Mouse (Mus musculus) common myeloid progenitor, adult 5-6 weeks (primary cell): ENCODE measurements around the gene Fga. TPM values are rescaled to one million over a fixed set of nuclear protein-coding genes. Genes with fewer than 3 reads are reported as not detected.

Experiments
- ATAC-seq: replicated peaks from 2 replicates; pipeline ENCODE4 v1.8.0; 2016; ENCODE audit warnings: low read depth, mild to moderate bottlenecking, moderate TSS enrichment, inconsistent platforms; ENCODE audit not compliant: poor library complexity, severe bottlenecking
- total RNA-seq: library from RNA; stranded (forward); fragments of 200-1000, 187-1606 nt; gene quantifications from 2 replicates; pipeline ENCODE4 v1.2.3, GENCODE M21; 2017

The Fga gene
- not detected in 2 replicates for total RNA-seq

DNA sequence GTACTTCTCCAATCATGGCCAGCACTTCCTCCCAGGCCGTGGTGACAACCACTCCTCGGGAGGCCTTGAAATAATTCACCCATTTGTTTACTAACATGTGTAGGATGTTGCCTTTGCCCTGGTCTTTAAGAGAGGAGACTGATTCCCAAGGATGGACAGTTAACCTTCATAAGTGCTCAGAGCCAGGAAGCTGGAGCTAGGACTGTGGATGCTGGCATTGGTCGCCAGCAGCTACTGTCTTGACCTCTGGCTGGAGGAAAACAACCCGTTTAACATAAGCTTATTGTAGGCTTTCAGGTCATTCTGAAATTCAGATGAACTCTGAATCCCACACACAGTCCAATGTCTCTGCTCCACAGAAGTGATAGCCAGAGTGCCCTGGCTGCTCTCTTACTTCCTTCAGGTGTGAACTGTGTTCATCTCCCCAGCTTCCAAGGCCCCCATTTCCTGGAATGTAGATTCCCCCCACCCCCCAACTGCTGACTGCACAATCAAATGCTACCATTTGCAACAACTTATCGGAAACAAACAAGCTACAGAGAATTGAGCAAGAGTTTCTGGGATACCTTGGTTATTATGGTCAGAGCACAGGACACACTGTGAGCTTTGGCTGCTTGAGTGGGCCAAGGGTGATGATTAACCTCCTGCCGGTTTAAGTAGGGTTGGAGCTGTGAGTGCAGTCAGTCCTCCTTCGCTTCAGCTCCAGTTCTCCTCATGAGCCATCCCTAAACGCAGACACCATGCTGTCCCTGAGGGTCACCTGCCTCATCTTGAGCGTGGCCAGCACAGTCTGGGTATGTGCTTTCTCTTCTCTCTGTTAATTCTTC is at the start of gene Fga:
Gene Fga (plus strand): TSS at position 602 of the 827 bp plus-strand sequence.
- no peak for ATAC-seq

DNA sequence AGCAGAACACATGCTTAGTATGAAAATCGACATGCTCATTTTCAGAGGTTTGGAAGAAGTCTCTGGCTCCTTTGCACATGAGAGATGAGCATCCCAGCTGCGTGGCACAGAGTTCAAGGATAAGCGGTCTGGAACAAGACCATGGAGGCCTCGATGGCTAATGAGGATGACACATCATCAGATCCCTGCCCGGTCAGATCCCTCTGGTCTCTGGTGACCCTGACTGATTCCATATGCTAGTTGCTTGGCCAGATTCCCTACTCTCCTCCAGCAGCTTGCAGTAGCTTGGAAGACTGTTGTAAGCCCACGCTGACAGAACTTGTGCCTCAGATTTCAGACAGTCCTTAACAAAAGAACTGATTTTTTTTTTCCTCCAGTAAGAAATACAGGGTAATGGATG is 45.1 kb upstream of the Fga start:
- ATAC-seq = no peak

DNA sequence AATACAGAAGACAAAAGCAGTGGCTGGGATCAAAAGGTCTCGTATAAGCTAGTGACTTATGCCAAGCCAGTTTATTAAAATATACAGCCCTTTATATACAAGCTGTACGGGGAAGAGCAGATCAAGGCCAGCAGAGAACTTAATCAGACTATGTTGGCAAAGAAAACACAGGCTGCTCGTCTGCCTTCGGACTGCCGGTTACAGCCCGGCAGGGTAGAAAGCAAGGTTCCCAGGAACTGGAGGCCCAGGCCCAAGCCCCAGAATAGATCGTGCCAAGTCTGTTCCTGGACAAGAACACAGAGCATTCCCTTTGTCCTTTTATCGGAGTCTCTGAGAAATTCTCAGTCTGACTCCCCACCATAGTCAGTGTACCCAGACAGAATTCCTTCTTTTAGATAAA is 44.0 kb upstream of the Fga start:
- ATAC-seq = no peak

DNA sequence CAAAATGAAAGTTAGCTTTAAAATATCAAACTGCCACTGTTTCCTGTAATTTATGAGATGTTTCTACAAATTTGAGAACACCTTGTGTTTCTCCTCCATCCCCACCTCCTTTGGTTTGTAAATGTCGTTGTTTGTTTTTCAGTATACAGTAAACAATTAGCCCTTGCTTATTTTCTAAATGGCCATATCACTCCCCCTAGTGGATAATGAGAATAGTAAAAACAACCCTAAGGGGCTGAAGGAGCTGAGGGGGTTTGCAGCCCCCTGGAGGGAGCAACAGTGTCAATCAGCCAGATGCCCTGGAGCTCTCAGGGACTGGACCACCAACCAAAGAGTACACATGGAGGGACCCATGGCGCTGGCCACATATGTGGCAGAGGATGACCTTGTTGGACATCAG is 41.0 kb upstream of the Fga start:
- ATAC-seq = no peak

DNA sequence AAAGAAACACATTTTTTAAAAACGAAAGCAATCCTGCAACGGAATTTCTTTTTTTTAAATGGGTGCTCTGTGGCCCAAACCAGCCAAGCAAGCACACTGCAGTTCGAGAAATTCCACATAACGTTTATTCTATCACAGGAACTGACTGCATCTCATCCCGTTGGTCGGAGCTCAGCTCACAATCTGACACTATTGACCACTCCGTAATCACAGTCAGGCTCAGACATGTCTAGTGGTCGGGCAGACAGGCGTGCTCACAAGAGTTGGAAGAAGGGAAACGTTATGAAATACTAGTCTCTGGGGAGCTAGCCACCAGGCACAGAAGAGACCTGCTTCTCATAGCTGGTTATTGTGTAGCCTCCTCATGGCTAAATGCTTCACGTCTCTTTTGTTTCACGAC is 33.9 kb upstream of the Fga start:
- no peak for ATAC-seq

DNA sequence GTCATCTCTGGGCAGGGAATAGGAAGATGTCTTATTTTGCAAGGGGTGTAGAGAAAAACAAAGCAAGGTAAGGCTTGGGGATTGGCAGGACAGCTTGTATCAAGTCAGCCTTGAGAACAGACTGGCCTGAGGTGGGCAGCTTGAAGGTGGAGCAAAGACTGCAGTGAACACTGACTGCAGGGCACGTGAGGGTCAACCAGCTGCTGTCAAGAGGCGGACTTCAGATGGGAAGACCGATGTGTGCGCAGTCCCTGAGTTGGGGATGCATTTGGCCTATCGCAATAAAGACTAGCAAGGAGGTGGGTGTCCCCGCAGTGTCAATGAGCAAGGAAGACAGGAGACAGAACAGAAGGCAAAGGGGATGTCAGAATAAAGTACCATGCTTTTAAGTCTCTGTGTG is 32.9 kb upstream of the Fga start:
- ATAC-seq = no peak

DNA sequence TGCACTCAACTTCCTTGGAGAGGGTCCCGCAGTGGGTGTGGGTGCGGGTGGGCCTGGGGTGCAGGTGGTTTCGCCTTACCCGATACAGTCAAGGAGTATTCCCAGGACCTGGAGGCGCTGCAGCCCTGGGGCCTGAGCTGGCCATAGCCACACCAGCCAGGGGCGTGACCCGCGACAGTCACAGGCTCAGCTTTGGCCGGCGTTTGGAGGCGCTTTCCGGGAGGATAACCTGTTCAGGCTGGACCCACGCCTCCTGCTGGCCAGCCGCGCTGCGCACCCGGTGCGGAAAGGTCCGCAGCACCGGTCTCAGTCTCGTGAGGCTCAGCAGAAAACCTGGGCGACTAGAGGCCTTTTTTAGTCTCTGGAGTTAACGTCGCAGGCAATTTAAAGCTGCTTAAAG is 30.5 kb upstream of the Fga start:
- ATAC-seq = peak; percentile 79

DNA sequence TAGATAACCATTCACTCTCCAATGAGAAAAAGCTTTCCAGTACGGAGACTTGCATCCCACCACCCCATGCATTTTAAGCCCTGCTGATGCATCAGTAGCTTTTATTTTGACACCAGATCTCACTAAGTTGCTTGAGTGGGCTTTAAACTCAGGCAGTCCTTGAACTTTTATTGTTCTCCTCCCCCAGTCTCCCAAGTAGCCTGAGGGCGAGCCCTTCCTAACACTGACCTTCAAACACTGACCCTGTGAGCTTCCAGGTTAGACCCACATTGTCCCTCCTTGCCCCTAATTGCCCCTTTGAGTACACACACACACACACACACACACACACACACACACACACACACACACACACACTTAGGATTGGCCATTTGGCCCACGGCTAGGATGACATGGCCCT is 29.2 kb upstream of the Fga start:
- no peak for ATAC-seq

DNA sequence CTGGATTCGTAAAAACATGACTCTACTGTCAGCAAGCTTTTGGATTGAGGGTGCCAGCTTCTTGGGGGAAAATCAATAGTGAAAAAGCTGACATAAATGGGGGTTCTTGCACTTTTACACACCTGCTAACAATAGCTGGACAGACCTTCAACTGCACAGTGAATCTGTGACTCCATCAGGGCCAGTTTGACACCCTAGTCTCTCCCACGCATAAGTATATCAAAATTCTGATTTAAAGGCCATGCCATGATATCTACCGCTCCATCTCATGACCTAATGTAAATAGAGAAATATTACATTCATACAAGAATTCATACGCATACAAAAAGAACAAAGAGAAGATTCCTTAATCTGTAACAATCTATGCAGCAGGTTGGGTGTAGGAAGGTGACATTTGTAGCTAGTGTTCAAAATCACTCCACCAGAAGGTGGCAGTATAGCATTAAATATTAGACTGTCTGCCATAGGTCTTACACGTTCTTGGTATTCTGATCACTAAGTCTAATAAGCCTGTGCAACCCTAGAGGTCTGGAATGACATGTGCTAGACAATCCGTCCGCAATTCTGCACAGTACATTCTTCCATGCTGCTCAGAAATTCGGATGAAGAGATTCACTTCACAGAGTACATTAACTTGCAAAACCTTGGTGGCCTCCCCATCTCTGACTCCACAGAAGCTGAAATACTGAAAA is 27.0 kb upstream of the Fga start:
- peak; percentile 84 for ATAC-seq

DNA sequence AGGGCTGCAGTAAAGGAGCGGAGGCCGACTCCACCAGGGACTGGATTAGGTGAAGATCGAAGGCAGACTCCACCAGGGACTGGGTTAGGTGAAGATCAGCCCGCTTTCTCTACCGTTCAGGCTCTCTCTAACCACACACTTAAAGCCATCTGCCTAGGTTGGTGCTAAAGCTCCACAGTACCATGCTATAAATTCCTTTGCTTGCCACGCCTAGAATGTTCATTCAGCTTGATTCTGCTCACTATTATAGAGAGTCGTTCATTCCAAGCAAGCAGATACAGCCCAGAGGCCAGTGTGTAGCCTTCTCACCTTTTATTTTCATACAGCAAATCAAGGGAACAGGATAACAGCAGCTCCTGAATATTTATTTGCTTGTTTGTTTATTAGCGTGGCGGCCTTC is 25.9 kb upstream of the Fga start:
- ATAC-seq = no peak

DNA sequence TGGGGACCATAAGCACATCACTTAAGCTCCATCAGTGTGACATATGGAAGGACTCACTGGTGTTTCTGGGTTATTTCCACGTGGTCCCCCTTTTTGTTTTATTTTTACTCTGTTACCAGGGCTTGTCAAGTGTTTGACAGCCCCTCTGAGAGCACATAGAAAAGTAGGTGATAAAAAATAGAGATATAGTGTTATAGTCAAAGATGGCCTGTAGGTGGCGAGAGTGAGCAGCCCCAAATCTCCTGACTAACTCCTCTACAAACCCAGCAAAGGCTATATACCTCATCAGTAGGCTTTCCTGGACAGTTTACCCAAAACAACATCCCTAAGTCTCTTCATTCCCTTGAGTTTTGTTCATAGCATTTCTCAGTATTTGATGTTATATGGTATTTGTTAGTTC is 23.7 kb upstream of the Fga start:
- peak; percentile 84 for ATAC-seq

DNA sequence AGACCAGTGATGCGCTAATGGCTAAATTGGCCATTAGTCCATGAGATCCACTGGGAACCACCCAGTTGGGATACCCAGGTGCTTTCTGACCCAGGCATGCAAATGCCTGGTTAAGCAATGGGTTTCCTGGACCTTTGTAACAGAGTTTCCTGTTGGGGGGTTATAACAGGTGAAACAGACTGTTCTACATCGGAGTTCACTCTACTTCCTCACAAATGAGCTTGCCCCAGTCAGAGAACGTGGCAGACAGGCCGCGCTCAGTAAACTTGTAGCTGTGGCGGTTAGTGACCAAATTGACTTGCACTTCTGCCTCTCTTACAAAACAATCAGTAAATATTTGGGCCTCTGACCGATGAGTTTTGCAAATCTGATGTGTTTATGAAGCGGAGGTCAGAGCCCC is 22.8 kb upstream of the Fga start:
- no peak for ATAC-seq

DNA sequence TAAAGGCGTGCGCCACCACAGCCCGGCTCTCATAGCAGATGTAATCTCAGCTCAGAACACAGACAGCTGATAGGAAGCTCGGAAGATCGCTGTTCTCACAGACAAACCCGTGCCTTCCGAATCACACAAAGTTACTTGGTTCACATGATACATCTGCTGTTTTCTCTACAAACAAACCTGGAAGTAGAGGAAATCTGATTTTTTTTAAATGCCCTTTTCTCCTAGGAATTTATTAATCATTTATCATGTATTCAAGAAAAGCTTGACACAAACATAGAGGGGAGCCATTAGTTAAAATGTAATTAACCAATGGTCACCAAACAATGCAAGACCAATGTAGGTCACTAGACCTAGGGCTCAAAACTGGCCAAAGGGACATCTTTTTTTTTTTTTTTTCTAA is 21.1 kb upstream of the Fga start:
- ATAC-seq = no peak

DNA sequence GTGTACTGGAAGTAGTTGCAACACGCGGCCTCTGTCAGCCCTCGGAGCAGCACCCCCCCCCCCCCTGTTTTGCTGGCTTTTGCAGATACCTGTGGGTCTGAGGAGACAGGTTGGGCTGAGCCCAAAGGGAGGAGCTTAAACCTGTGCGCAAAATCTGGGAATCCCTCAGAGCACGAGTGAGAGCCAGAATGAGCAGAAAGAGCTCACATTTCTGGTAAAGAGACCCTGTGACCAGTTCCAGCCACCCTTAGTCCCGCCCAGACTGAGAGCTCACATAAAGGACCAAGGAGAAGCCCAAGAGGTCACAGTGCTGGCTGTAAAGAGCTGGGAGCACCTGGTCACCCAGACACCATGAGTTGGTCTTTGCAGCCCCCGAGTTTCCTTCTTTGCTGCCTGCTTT is 18.3 kb upstream of the Fga start, which contains the start of gene Fgg:
Gene Fgg (plus strand): TSS at position 168 of the 400 bp plus-strand sequence.
- no peak for ATAC-seq

DNA sequence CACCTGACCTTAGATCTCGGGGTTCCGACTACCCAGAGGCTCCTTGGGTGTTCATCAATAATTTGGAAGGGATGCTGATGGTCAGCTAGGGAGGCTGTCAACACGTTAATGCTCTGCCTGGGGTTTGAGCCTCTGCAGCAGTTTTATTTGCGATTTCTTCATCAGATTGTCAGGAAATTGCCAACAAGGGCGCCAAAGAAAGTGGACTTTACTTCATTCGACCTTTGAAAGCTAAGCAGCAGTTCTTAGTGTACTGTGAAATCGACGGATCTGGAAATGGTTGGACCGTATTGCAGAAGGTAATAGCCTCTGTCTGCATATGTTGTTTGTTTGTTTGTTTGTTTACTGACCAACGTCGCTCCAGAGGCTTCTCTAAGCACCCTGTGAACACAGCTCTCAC is 15.6 kb upstream of the Fga start:
- ATAC-seq = no peak

DNA sequence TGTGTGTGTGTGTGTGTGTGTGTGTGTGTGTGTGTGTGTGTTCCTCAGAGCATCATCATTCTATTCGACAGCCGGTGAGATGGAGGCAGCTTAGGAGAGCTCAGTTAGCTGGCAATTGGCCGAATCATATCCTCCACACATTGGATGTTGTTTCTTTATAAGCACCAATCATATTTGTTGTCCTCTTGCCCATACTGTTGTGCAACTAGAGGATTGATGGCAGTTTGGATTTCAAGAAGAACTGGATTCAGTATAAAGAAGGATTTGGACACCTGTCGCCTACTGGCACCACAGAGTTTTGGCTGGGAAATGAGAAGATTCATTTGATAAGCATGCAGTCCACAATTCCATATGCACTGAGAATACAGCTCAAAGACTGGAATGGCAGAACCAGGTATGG is 14.7 kb upstream of the Fga start:
- no peak for ATAC-seq

DNA sequence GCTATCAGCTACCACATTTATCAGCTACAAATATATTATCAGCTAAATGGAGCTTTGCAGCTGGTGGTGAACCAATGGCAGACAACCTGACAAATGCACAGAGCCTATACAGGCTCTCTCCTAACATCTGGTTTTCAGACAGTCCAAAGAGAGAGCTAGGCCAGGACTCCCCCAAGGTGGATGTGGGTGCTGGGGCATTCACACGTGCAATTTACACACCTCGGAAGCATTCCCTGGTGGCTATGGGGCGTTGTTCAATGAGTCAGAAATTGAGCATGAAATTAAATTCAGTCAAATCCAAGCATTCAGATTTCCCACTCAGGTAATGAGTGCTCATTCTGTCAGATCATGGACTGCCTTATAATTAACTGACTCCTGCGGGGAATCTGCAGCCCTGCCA is 14.3 kb upstream of the Fga start:
- ATAC-seq = no peak

DNA sequence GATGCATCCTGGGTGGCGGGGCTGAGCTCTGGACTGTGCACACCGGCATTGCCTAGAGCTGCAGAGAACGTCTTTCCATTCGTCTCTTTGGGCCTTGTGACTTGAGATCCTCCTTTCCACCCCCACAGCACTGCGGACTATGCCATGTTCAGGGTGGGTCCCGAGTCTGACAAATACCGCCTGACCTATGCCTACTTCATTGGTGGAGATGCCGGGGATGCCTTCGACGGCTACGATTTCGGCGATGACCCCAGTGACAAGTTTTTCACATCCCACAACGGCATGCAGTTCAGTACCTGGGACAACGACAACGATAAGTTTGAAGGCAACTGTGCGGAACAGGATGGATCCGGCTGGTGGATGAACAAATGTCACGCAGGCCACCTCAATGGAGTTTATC is 13.2 kb upstream of the Fga start:
- ATAC-seq = no peak

DNA sequence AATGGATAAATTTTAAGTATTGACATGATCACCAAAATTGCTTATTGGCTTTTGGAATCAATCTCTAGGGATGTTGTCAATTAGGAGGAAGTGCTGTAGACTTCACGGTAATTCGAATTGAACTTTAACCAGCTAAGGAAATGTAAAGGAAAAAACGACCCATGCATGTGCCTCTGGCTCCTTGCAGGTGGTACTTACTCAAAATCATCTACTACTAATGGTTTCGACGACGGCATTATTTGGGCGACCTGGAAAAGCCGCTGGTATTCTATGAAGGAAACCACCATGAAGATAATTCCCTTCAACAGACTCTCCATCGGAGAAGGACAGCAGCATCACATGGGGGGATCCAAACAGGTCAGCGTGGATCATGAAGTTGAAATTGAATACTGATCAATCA is 11.9 kb upstream of the Fga start:
- ATAC-seq = no peak

DNA sequence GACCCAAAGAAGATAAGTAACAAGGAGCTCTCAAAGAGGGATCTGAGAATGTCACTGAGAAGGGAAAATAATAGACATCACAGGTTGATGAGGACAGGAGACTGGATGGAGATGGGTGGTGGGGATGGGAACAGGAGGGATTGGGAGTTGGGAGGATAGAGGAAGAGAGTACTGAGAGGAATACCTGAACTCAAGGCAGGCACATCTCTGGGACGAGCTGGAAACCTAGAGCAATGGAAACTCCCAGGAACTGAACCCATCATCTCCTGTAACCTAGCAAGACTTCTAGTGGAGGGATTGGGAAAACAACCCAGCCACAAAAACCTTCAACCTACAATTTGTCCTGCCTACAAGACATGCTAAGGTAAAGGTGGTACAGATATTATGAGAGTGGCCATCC is 9.6 kb upstream of the Fga start:
- ATAC-seq = no peak

DNA sequence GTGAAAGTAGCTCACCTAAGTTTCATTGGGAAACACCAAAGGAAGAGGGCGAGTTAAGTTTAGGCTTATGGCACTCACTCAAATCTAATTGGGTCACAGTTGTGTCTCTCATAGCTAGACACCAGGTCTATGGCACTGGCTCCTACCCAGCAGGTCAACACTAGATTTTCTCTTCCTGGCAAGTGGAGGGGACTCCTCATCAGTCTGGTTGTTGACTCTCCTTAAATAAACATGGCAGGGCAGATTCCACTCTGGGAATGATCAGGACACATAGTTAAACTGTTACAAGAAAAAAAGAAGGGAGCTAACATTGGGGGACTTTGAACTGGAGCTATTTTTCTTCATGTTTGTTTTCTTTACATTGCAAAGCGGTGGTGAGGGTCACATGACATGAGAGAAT is 5.5 kb upstream of the Fga start:
- no peak for ATAC-seq

DNA sequence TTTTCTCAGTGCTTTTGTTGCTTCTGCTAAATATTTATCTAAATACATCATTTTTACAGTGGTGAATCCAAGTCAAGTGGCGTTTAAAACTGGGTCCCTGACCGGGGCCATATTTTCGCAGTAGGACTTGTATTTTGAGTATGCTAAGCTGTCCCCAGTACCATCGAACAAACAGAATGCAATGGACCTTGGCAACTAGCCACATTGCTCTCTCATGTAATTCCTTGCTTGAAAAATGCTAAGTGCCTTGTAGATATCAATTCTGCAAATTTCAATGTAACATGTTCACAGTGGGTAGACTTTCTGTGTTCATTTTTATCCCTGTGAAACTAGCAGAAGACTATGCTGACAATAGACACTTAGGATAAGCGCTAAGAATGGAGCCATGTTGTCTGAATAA is 4.7 kb upstream of the Fga start:
- no peak for ATAC-seq
